Mouse (Mus musculus): ENCODE results near the gene Ndufa11. TPM values are rescaled to one million over a fixed set of nuclear protein-coding genes. Genes with fewer than 3 reads are reported as not detected.

Gene Ndufa11
- polyA plus RNA-seq (2015; fragmentation: Nextera tagmentation; extraction: Ambion mirVana): 746 and 852 TPM in 2 replicates

DNA sequence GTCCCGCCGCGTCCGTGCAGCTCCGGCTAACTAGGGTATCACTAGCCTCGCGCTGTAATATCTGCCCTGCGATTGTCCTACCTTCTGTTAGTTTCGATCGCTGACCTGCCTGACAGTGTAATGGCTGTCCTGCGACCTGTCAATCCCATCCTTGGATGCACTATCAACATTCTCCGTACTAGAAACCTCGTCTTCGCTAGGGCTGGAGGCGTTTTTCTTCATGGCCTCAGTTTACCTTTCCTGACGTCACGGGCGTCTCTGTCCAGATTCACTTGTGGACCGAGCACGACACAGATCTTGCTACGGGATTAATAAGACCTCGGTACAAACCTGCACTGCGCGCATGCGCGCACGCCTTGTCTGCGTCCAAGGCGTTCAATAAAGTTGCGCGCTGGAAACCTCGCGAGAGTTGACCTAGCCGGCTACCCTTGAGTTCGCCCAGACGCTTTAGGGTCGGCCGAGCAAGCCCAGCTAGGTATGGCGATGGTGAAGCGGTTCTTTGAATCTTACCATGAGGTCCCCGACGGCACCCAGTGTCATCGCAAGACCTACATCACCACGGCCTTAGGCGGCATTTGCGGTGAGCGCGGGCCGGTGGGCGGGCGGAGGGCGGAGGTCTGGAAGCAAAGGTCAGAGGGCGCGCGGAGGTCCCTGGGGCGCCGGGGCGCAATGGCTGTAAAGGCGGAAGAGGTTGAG lies at the start of gene Ndufa11, which contains the start of gene Vmac:
Gene Ndufa11 (plus strand): TSS at position 405 of the 696 bp plus-strand sequence.
Gene Vmac (minus strand): TSS at position 660 of the 696 bp plus-strand sequence.

DNA sequence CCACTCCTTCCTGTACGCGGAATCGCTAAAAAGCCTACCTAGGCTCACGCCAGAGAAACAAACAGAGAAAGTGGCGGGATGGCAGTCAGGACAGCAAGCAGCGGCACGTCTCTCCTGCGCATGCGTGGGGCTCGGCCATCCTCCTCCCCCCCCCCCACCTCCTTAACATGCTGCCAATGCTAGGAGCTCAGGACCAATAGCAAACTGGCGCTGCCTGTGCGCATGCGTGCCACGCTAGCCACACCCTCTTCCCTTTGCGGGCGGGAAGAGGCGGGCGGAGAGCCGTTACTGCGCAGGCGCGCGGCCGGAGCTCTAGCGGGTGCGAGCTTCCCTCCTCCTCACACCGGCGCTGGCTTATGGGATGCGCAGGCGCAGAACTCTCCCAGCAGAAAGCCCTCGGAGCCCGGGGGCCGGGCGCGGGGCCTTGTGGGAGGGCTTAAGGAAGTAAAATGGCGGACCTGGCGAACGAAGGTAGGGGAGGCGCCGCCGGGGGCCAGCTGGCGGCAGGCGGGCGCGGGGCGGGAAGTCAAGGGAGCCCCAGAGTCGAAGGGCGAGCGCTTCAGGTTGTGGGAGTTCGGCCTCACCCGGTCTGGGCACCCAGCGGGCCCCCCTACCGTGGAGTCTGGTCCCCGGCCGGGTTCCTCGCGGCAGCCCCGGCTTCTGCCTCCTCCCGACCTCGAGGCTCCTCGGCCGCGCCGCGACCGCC lies 44.5 kb upstream of the Ndufa11 start, which contains the start of gene Ranbp3:
Gene Ranbp3 (plus strand): TSS at position 354 of the 706 bp plus-strand sequence.

DNA sequence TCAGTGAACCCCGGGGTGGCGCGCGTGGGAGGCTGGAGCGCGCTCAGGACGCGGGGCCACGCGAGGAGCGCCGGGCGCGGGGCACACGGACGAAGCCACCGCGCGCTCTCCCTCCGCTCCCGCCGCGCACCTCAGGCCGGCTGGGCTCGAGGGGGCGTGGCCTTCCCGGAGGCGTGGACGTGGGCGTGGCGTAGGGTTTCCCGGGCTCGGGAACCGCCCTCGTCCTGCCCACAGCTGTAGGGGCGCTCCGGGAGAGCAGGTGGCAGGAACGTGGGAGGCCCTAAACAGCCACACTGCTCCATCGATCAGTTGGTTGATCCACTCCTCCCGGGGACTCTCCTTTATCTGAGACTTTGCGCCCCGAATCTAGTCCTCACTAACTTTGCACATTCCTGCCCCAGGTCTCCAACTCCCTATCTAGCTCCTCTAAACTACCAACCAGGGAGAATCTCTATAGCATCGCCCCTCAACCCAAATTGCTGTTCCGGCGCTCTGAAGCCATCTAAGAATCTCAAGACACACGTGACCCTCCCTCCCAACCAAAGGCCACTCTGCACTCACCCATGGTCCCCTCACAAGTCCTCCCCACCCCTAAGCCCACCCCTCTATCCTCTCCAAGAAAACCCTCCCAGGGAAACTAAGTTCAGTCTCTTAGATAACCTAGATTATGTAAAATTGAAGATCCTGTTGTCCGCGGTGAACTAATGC lies 40.0 kb downstream of the Ndufa11 start, which contains the start of gene Nrtn:
Gene Nrtn (minus strand): TSS at position 115 of the 708 bp plus-strand sequence.

DNA sequence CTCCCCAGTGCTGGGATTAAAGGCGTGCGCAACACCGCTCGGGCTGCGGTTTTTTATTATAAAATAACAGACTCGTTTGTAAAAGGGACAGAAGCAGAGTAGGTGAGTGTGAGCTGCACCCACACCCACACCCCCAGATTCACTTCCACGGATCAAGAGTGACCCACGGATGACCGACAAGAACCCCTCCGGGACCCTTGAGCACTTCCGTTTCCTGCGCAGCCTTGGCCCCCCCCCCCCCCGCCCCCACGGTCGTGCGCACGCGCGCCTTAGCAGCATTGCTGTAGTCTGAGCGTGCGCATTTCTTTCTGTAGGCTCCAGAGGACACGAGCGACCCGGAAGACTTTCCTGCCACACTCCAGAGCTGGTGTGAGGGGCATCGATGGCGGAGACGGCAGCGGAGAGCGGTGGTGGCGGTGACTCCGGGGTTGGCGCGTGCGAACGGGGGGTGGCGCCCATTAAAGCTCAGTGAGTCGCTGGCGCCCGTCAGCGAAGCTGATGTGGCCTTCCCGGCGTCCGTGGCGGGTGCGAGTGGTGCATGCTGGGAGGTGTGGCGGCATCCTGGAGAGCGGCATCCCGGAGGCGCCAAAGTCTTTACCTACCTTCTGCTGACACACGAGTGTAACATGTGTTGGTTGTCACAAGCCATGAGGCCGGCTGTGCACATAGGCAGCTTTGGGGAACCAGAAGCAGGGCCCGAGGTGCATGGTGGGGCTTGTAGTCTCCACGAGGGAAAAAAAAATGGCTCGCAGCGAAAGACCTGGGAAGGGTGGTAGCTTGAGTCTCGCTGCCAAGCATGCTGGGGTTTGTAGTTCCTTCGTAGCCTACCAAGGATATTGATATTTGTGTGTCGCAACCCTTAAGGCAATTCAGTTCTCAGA lies 47.1 kb downstream of the Ndufa11 start, which contains the start of gene Dus3l:
Gene Dus3l (plus strand): TSS at position 284 of the 881 bp plus-strand sequence.

GRCm38 (mm10) chr17:56769950-56770349 lies 52.4 kb downstream of the Ndufa11 start, which contains the start of gene Prr22:
TSS of gene Prr22 (plus strand) at chr17:56770250.

Other genes with a start within 250 kb of the Ndufa11 start
- 17.7 and 21.6 TPM in 2 replicates for gene Ptprs, start 241.3 kb upstream of the Ndufa11 start, polyA plus RNA-seq (2015; fragmentation: Nextera tagmentation; extraction: Ambion mirVana)
- not detected in 2 replicates for gene Znrf4, start 205.3 kb upstream of the Ndufa11 start, polyA plus RNA-seq (2015; fragmentation: Nextera tagmentation; extraction: Ambion mirVana)
- gene Gm20219, start 163.4 kb upstream of the Ndufa11 start, polyA plus RNA-seq (2015; fragmentation: Nextera tagmentation; extraction: Ambion mirVana): 0.22 and 1.0 TPM in 2 replicates
- 24.4 and 31.3 TPM in 2 replicates for gene Safb2, start 133.2 kb upstream of the Ndufa11 start, polyA plus RNA-seq (2015; fragmentation: Nextera tagmentation; extraction: Ambion mirVana)
- gene Safb, start 132.9 kb upstream of the Ndufa11 start, polyA plus RNA-seq (2015; fragmentation: Nextera tagmentation; extraction: Ambion mirVana): 47.9 and 50.0 TPM in 2 replicates
- 365 and 383 TPM in 2 replicates for gene 2410015M20Rik, start 108.0 kb upstream of the Ndufa11 start, polyA plus RNA-seq (2015; fragmentation: Nextera tagmentation; extraction: Ambion mirVana)
- 1,491 and 1,689 TPM in 2 replicates for gene Rpl36, start 104.4 kb upstream of the Ndufa11 start, polyA plus RNA-seq (2015; fragmentation: Nextera tagmentation; extraction: Ambion mirVana)
- gene Lonp1, start 90.9 kb upstream of the Ndufa11 start, polyA plus RNA-seq (2015; fragmentation: Nextera tagmentation; extraction: Ambion mirVana): 27.8 and 29.4 TPM in 2 replicates
- gene Catsperd, start 89.6 kb upstream of the Ndufa11 start, polyA plus RNA-seq (2015; fragmentation: Nextera tagmentation; extraction: Ambion mirVana): 0.05 and 0.12 TPM in 2 replicates
- 36.7 and 39.3 TPM in 2 replicates for gene Ranbp3, start 44.5 kb upstream of the Ndufa11 start, polyA plus RNA-seq (2015; fragmentation: Nextera tagmentation; extraction: Ambion mirVana)
- 7.1 and 10.0 TPM in 2 replicates for gene Vmac, start 255 bp downstream of the Ndufa11 start, polyA plus RNA-seq (2015; fragmentation: Nextera tagmentation; extraction: Ambion mirVana)
- gene Nrtn, start 39.8 kb downstream of the Ndufa11 start, polyA plus RNA-seq (2015; fragmentation: Nextera tagmentation; extraction: Ambion mirVana): 2.5 and 6.9 TPM in 2 replicates
- gene Dus3l, start 47.0 kb downstream of the Ndufa11 start, polyA plus RNA-seq (2015; fragmentation: Nextera tagmentation; extraction: Ambion mirVana): 19.2 and 19.3 TPM in 2 replicates
- 0.10 and 0.36 TPM in 2 replicates for gene Prr22, start 52.5 kb downstream of the Ndufa11 start, polyA plus RNA-seq (2015; fragmentation: Nextera tagmentation; extraction: Ambion mirVana)
- gene Rfx2, start 113.2 kb downstream of the Ndufa11 start, polyA plus RNA-seq (2015; fragmentation: Nextera tagmentation; extraction: Ambion mirVana): 2.9 and 3.1 TPM in 2 replicates
- not detected in 2 replicates for gene Acsbg2, start 156.7 kb downstream of the Ndufa11 start, polyA plus RNA-seq (2015; fragmentation: Nextera tagmentation; extraction: Ambion mirVana)
- gene 1700061G19Rik, start 157.7 kb downstream of the Ndufa11 start, polyA plus RNA-seq (2015; fragmentation: Nextera tagmentation; extraction: Ambion mirVana): 0.06 and 0.13 TPM in 2 replicates
- 9.3 and 10.1 TPM in 2 replicates for gene Mllt1, start 217.6 kb downstream of the Ndufa11 start, polyA plus RNA-seq (2015; fragmentation: Nextera tagmentation; extraction: Ambion mirVana)

Measured in skeletal muscle tissue, postnatal 0 days (tissue).